Mouse (Mus musculus) urinary bladder, adult 2 months (tissue): ENCODE results near the gene Gm17093. TPM values are rescaled to one million over a fixed set of nuclear protein-coding genes. Genes with fewer than 3 reads are reported as not detected.
"Not testable (repeated sequence)": the region's sequence is repeated elsewhere in the genome, so short reads cannot be mapped to it uniquely, and the experiment has no call there.

Experiments used
- DNase-seq: peaks from one replicate; pipeline ENCODE4 v3.0.0; 2022; ENCODE audit warnings: low spot score
- polyA plus RNA-seq: library from polyadenylated mRNA; depleted of rRNA; stranded (reverse); fragments of >200 nt; gene quantifications from 2 replicates; pipeline ENCODE4 v1.2.3, GENCODE M21; 2012; rRNA removed

The Gm17093 gene
- polyA plus RNA-seq: not detected in 2 replicates

GRCm38 (mm10) chr14:44517976-44518375 is at the start of gene Gm17093:
Gene Gm17093 (plus strand): TSS chr14:44518276.
- DNase-seq: not testable (repeated sequence)

- not testable (repeated sequence) for DNase-seq
These were observed 25.9 kb upstream of the Gm17093 start, which contains the start of gene BC061237 for GRCm38 (mm10) chr14:44492163-44492562. Gene BC061237 (plus strand): TSS chr14:44492463.

GRCm38 (mm10) chr14:44547961-44548360 is 29.9 kb downstream of the Gm17093 start:
- not testable (repeated sequence) for DNase-seq

Other genes starting within 250 kb of the Gm17093 start
- gene Gm8220, start 232.7 kb upstream of the Gm17093 start, polyA plus RNA-seq: not detected in 2 replicates
- not detected in 2 replicates for gene Gm5930, start 179.7 kb upstream of the Gm17093 start, polyA plus RNA-seq
- gene Gm8229, start 152.9 kb upstream of the Gm17093 start, polyA plus RNA-seq: not detected in 2 replicates
- gene Gm3371, start 107.6 kb upstream of the Gm17093 start, polyA plus RNA-seq: not detected in 2 replicates
- gene Gm8232, start 84.6 kb upstream of the Gm17093 start, polyA plus RNA-seq: not detected in 2 replicates
- gene BC061237, start 25.8 kb upstream of the Gm17093 start, polyA plus RNA-seq: not detected in 2 replicates
- not detected in 2 replicates for gene Gm8247, start 64.9 kb downstream of the Gm17093 start, polyA plus RNA-seq
- not detected in 2 replicates for gene Gm5624, start 109.7 kb downstream of the Gm17093 start, polyA plus RNA-seq
- not detected in 2 replicates for gene Gm8257, start 188.2 kb downstream of the Gm17093 start, polyA plus RNA-seq
- gene Gm8267, start 232.1 kb downstream of the Gm17093 start, polyA plus RNA-seq: not detected in 2 replicates